Mouse (Mus musculus): ENCODE results near the gene Ankle1.
"Not testable (repeated sequence)": the region's sequence is repeated elsewhere in the genome, so short reads cannot be mapped to it uniquely, and the experiment has no call there.

Gene Ankle1

DNA sequence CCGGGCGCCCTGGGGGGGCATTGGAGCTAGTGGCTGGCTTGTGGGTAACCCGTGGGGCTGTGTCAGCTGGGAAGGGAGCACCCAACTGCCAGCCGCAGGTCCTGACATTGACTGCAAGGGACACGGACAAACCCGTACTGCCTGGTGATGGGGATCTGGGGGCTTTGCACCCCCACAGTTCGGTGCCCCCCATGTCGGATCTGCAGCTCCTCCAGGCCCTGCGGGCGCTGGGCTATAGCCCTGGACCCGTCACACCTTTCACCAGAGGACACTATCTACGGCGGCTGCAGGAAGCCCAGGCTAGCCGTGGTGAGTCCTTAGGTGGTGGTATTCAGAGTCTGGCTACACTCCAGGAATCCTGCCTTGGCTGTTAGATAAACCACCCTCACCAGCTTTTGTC lies 1.6 kb downstream of the Ankle1 start:
- no peak for DNase-seq (ENCODE audit: low spot score in 2 of 2)

DNA sequence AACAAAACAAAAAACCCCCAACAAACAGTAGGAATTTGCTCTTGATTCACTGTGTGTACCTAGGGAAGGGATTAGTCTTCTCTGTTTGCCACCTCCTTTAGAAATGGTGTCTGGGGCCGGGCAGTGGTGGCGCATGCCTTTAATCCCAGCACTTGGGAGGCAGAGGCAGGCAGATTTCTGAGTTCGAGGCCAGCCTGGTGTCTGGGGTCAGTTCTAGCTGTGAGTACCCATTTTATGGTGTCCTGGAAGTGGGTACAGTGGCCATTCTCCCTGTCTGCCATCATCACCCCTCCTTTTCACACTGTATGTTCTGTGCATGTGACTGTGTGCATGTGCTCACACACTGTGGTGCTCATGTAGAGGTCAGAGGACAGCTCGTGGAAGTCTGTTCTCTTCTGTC lies 2.4 kb downstream of the Ankle1 start:
- no peak for DNase-seq (ENCODE audit: low spot score in 2 of 2)

DNA sequence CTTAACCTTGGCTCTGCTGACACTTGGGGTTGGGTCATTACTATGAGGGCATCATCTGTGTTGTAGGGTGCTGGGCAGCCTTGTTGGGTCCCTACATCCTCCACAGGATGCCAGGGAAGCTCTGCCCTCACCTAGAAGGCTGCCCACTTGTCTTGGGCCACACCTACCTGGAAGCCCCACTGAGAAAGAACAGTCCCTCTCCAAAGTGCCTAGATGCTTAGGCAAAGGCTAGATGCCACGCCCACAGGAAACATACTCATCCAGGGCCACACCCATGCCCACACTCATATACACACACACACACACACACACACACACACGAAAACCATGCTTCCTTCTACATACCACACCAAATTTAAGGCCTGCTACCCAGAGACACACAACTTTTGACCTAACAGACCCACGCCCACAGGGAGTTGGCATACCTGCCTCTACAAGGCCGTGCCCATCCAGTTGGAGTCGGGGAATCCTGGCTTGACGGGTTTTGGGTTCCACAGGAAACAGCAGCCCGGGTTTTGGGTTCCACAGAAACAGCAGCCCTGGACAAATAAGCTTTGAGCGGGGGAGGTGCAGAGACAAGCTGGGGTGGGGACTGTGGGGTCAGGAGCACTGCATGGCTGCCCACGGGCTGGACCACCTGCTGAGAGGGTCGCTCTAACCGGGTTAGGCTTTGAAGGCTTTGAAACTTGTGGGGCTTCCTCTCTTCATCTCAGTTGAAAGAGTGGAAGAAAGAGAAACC lies 5.9 kb downstream of the Ankle1 start:
- no peak for DNase-seq (ENCODE audit: low spot score in 2 of 2)

GRCm38 (mm10) chr8:71422121-71422520 lies 16.3 kb downstream of the Ankle1 start:
- no peak for DNase-seq (ENCODE audit: low spot score in 2 of 2)

GRCm38 (mm10) chr8:71432935-71433334 lies 27.1 kb downstream of the Ankle1 start:
- DNase-seq (ENCODE audit: low spot score in 2 of 2), result not testable (repeated sequence)

GRCm38 (mm10) chr8:71437041-71437440 lies 31.2 kb downstream of the Ankle1 start:
- no peak for DNase-seq (ENCODE audit: low spot score in 2 of 2)

DNA sequence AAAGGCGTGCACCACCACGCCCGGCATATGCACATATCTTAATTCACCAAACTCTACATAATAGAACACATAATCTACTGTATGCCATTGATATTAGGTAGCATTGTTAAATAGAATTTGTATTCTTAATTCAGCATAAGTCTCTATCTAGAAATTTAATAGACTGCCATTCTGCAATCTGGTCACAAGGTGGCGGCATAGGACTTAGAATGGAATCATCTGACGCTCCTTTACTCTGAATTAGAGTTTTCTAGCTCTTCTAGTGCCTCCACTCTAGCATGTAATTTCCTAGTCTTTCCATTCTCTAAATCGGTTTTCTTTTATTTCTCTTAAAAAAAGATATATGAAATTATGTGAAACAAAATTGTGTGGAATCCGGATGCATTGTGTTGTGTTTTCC lies 35.6 kb downstream of the Ankle1 start:
- peak; percentile 54 to 62 for DNase-seq (ENCODE audit: low spot score in 2 of 2)

DNA sequence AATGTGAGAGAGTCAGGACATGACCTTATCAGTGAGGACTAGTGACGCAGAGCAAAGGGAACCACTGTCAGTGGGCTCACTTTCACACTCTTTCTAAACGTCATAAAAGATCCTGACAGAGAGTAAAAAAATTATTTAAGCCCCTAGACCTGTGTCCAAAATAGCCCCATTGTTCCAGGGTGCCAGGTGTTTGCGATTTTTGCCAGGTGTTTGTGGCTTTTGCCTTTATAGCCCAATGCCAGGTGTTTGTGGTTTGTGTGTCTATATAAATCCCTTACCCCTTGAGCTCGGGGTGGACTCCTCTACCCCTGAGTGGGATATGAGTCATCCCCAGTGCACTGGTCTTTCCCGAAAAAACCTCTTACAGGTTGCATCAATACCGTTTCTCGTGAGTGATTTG lies 39.3 kb downstream of the Ankle1 start:
- no peak for DNase-seq (ENCODE audit: low spot score in 2 of 2)

- DNase-seq (ENCODE audit: low spot score in 2 of 2), result no peak
These were observed 45.5 kb downstream of the Ankle1 start for GRCm38 (mm10) chr8:71451337-71451736.

DNA sequence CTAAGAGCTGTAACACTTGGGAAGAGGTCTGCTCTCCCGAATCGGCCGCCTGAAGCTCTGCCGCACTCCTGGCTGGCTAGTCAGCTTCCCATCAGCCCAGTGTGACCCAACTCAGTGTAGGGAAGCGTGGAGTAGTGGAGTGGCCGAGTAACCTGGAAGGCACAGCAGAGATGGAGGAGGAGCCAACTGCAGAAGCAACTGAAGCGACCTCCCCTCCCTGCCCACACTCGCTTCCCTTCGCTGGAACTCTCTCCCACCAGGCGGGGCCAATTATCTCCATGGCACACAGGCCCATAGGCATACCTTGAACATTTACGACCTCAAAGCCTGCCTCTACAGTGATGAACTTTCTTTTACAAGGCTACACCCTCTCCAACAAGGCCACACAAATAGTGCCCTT lies 46.0 kb downstream of the Ankle1 start:
- no peak for DNase-seq (ENCODE audit: low spot score in 2 of 2)

DNA sequence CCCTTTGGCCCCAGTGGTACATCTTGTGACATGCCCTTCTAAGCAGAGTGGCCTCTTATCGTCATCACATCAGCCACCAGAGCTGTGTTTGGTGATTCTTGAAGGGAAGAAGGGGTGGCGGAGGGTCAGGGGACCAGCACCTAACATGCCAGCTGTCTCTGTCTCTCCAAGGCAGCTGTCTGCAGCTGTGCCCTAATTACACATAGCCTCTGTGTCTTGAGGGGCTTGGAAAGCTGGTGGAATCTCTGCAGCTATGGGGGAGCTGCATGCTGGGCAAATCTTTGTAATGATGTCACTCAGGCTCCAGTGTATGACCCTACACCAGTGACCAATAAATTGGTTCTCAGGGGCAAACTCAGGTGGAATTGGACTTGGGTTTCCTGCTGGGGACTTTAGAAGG lies 46.9 kb downstream of the Ankle1 start:
- no peak for DNase-seq (ENCODE audit: low spot score in 2 of 2)

- DNase-seq (ENCODE audit: low spot score in 2 of 2), result no peak
These were observed 48.9 kb downstream of the Ankle1 start for GRCm38 (mm10) chr8:71454668-71455067.

DNA sequence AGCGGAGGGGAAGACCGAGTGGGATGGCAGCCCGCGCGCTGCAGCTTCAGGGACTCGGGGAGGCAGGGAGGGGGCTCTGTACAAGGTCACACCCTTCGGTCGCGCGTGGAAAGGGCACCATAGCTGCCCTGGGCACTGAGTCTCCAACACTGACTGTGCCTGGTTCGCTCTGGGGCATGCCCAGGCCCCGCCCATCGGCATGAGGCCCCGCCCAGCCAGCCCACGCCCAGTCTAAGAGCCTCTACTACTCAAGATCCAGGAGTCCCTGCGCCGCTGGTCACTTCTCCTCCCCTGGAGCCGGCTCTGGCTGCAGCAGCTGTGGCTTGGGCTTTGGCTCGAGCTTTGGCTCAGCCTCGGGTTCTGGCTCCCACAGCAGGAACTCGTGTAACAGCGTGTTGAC lies 51.1 kb downstream of the Ankle1 start:
- no peak for DNase-seq (ENCODE audit: low spot score in 2 of 2)

- DNase-seq (ENCODE audit: low spot score in 2 of 2), result no peak
These were observed 52.0 kb downstream of the Ankle1 start for GRCm38 (mm10) chr8:71457659-71458270.

All from natural killer cell, adult 2 months (primary cell).